In the genomic region with DNA sequence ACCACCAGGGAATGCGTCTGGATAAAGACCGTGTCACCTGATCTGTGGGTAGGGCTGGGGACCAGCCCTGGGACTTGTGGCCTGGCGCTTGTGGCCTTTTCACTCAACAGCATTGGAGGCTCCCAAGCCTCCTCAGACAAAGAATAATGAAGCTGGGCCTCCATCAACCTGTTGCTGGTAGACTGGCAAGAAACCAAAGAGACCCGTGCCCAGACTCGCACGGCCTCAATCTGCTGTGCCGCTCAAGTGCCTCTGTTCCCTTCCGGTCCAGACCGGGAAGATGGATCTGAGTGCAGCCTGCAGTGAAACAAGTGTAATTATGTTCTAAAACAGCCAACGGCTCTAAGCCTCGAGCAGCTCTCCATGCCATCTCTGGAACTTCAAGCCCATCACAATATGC, we compare ENCODE assay signal across 8 mouse cellular contexts. TPM values are rescaled to one million over a fixed set of nuclear protein-coding genes. Genes with fewer than 3 reads are reported as not detected.
A peak's percentile ranks its signal among the peaks of the same experiment; 100 is the strongest.
DNase-seq lines count a peak whose midpoint lies in the region; ATAC-seq lines count a peak whose summit lies in the region.
"Had no signal": no experiment of that assay in that cellular context is flagged by ENCODE, and none has a peak within 500 bp of the region (broad histone marks: within the 10 kb centered on the region; RNA-seq: fewer than 3 reads in every experiment).

No protein-coding gene starts in this region.

- H3K4me3 ChIP-seq in neural tube, embryonic 11.5 days (ENCODE audit: low read depth, low read length): no peak overlapping the region
- H3K4me3 ChIP-seq in heart, embryonic 15.5 days: peak overlapping the region; percentile 76
- no peak overlapping the region for H3K4me3 ChIP-seq in liver, embryonic 13.5 days (replicated peaks)
- H3K4me3 ChIP-seq: erythroblast, embryonic 14.5 days had no signal

- no peaks in the 10 kb centered on the region for H3K36me3 ChIP-seq in neural tube, embryonic 11.5 days (ENCODE audit: control insufficient read depth, insufficient read depth, low read length)
- H3K36me3 ChIP-seq in heart, embryonic 15.5 days: no peaks in the 10 kb centered on the region
- no peaks in the 10 kb centered on the region for H3K36me3 ChIP-seq in liver, embryonic 13.5 days

- H3K4me2 ChIP-seq in neural tube, embryonic 11.5 days (ENCODE audit: low read depth): peak overlapping the region; percentile 74
- peak overlapping the region; percentile 69 for H3K4me2 ChIP-seq in heart, embryonic 15.5 days
- peak overlapping the region; percentile 51; the same call in 1 of the 2 replicates for H3K4me2 ChIP-seq in liver, embryonic 13.5 days

- DNase-seq in neural tube, embryonic 11.5 days (ENCODE audit: low spot score): no peak
- DNase-seq in neural tube, embryonic 10.5 days (ENCODE audit: extremely low spot score, low spot score): no peak
- no peak for DNase-seq in liver, embryonic 13.5 days
- no peak for DNase-seq in left cerebral cortex, adult 18-20 months (ENCODE audit: low spot score in 2 of 2)
- no peak for DNase-seq in MN1 (ENCODE audit: low spot score)
- no peak for DNase-seq in cerebellum, adult 18-20 months

- no peak overlapping the region for H3K27ac ChIP-seq in neural tube, embryonic 11.5 days (ENCODE audit: low read depth, low read length)
- H3K27ac ChIP-seq in heart, embryonic 15.5 days: peak overlapping the region; percentile 88
- H3K27ac ChIP-seq in liver, embryonic 13.5 days: no peak overlapping the region

- no peak for ATAC-seq in neural tube, embryonic 11.5 days (ENCODE audit: insufficient read depth, low FRiP score, low TSS enrichment)
- no peak for ATAC-seq in heart, embryonic 15.5 days (replicated peaks; ENCODE audit: insufficient number of reproducible peaks, insufficient read depth, low FRiP score, low read depth)
- no peak for ATAC-seq in liver, embryonic 13.5 days (ENCODE audit: low read depth)

- H3K27me3 ChIP-seq in neural tube, embryonic 11.5 days (ENCODE audit: control insufficient read depth, insufficient read depth, low read length): no peaks in the 10 kb centered on the region
- H3K27me3 ChIP-seq in heart, embryonic 15.5 days: no peaks in the 10 kb centered on the region
- no peaks in the 10 kb centered on the region for H3K27me3 ChIP-seq in liver, embryonic 13.5 days

- peaks cover 61% of the 10 kb centered on the region for H3K4me1 ChIP-seq in neural tube, embryonic 11.5 days (ENCODE audit: control insufficient read depth, insufficient read depth, low read length)
- peaks cover 74% of the 10 kb centered on the region for H3K4me1 ChIP-seq in heart, embryonic 15.5 days (replicated peaks)
- peaks cover 92% of the 10 kb centered on the region for H3K4me1 ChIP-seq in liver, embryonic 13.5 days (replicated peaks)

- H3K9ac ChIP-seq in neural tube, embryonic 11.5 days (ENCODE audit: low read length): no peak overlapping the region
- no peak overlapping the region for H3K9ac ChIP-seq in heart, embryonic 15.5 days
- H3K9ac ChIP-seq in liver, embryonic 13.5 days: no peak overlapping the region

- WGBS in neural tube, embryonic 11.5 days: 54% methylated on average over 11 of the region's 11 CpGs
- WGBS in heart, embryonic 15.5 days: 47% methylated on average over 11 of the region's 11 CpGs
- WGBS in liver, embryonic 13.5 days (ENCODE audit: insufficient replicate concordance): 64% methylated on average over 11 of the region's 11 CpGs

- H3K9me3 ChIP-seq in neural tube, embryonic 11.5 days (ENCODE audit: control insufficient read depth, low read length): no peaks in the 10 kb centered on the region
- no peaks in the 10 kb centered on the region for H3K9me3 ChIP-seq in heart, embryonic 15.5 days (replicated peaks)
- no peaks in the 10 kb centered on the region for H3K9me3 ChIP-seq in liver, embryonic 13.5 days (replicated peaks)

RNA-seq across cellular contexts. Expression of a gene that starts 52.7 kb away (rescaled TPM):
- polyA plus RNA-seq in neural tube, embryonic 11.5 days (2014; fragmentation: Nextera tagmentation; extraction: Ambion mirVana): 62.0 and 62.3 TPM in 2 replicates
- polyA plus RNA-seq in heart, embryonic 15.5 days (2015; fragmentation: Nextera tagmentation; extraction: Ambion mirVana): 65.4 and 69.6 TPM in 2 replicates
- polyA plus RNA-seq in liver, embryonic 13.5 days (2015; fragmentation: Nextera tagmentation; extraction: Ambion mirVana): 13.9 and 14.6 TPM in 2 replicates
- 10 to 100 TPM; 55.3 to 62.5 TPM for total RNA-seq in left cerebral cortex, adult 18-20 months (2021)
